Mouse (Mus musculus) neural tube, embryonic 11.5 days (tissue): ENCODE results near the gene Dtx3l. TPM values are rescaled to one million over a fixed set of nuclear protein-coding genes. Genes with fewer than 3 reads are reported as not detected.

Source experiments
- ATAC-seq: fragments of 200-750 bp; cut with Nextera tagmentation; 2 replicates; pipeline ENCODE4 v1.8.0; 2017; ENCODE audit warnings: moderate number of reproducible peaks, mild to moderate bottlenecking, moderate TSS enrichment, moderate library complexity; ENCODE audit not compliant: insufficient read depth, low FRiP score, low TSS enrichment
- DNase-seq: peaks from one replicate; pipeline ENCODE4 v3.0.0-alpha.2; 2015; ENCODE audit warnings: low spot score
- H3K27ac ChIP-seq: fragments of 300-500 bp; sonication (generic); 2 replicates; pipeline ENCODE4 v1.5.1; 2014; ENCODE audit warnings: low read depth, mild to moderate bottlenecking, low read length
- H3K27me3 ChIP-seq: fragments of 300-500 bp; sonication (generic); 2 replicates; pipeline ENCODE4 v1.6.1; 2014; ENCODE audit warnings: mild to moderate bottlenecking, low read length, mixed read lengths; ENCODE audit not compliant: control insufficient read depth, insufficient read depth
- H3K36me3 ChIP-seq: fragments of 300-500 bp; sonication (generic); 2 replicates; pipeline ENCODE4 v1.6.1; 2014; ENCODE audit warnings: mild to moderate bottlenecking, low read length, moderate library complexity, mixed read lengths; ENCODE audit not compliant: control insufficient read depth, insufficient read depth
- H3K4me1 ChIP-seq: fragments of 300-500 bp; sonication (generic); 2 replicates; pipeline ENCODE4 v1.6.1; 2014; ENCODE audit warnings: low read length, mixed read lengths; ENCODE audit not compliant: control insufficient read depth, insufficient read depth
- H3K4me2 ChIP-seq: fragments of 300-500 bp; sonication (generic); 2 replicates; pipeline ENCODE4 v1.6.1; 2014; ENCODE audit warnings: low read depth, mild to moderate bottlenecking, moderate library complexity
- H3K4me3 ChIP-seq: fragments of 300-500 bp; sonication (generic); 2 replicates; pipeline ENCODE4 v1.5.1; 2014; ENCODE audit warnings: low read depth, low read length
- H3K9ac ChIP-seq: fragments of 300-500 bp; sonication (generic); 2 replicates; pipeline ENCODE4 v1.6.1; 2014; ENCODE audit warnings: mild to moderate bottlenecking, low read length
- H3K9me3 ChIP-seq: fragments of 300-500 bp; sonication (generic); 2 replicates; pipeline ENCODE4 v1.6.1; 2016; ENCODE audit warnings: low read length; ENCODE audit not compliant: control insufficient read depth
- WGBS: fragments of 180-500 bp; shearing (Covaris S2); extraction: QIAGEN DNeasy Blood & Tissue Kit; methylation state at CpG from one replicate; pipeline ENCODE4 v1.1.7; 2014; 5-methylcytosine and 5-hydroxymethylcytosine counted together
- polyA plus RNA-seq: library from polyadenylated mRNA; unstranded; fragments of >200 nt; fragmentation: Nextera tagmentation; extraction: Ambion mirVana; gene quantifications from 2 replicates; pipeline ENCODE4 v1.2.1, GENCODE M21; 2014

Dtx3l gene
- polyA plus RNA-seq, 1 experiment from 2014 or later: 3.2 TPM

GRCm38 (mm10) chr16:35918721-35919543 lies 20.0 kb downstream of the Dtx3l start:
- no peaks in the 10 kb centered on the region for H3K4me1 ChIP-seq
- no peak overlapping the region for H3K4me3 ChIP-seq
- no peaks in the 10 kb centered on the region for H3K9me3 ChIP-seq
- no peaks in the 10 kb centered on the region for H3K36me3 ChIP-seq
- 80% methylated on average over 6 of the region's 6 CpGs for WGBS
- H3K4me2 ChIP-seq: no peak overlapping the region
- H3K27ac ChIP-seq: no peak overlapping the region
- DNase-seq: no peak
- H3K27me3 ChIP-seq: no peaks in the 10 kb centered on the region
- ATAC-seq: no peak
- no peak overlapping the region for H3K9ac ChIP-seq

- no peak for DNase-seq
- H3K9ac ChIP-seq: no peak overlapping the region
- WGBS: 71% methylated on average over 5 of the region's 5 CpGs
- H3K4me1 ChIP-seq: no peaks in the 10 kb centered on the region
- H3K4me3 ChIP-seq: no peak overlapping the region
- no peaks in the 10 kb centered on the region for H3K27me3 ChIP-seq
- H3K9me3 ChIP-seq: no peaks in the 10 kb centered on the region
- H3K4me2 ChIP-seq: no peak overlapping the region
- ATAC-seq: no peak
- H3K27ac ChIP-seq: no peak overlapping the region
- no peaks in the 10 kb centered on the region for H3K36me3 ChIP-seq
Observed at GRCm38 (mm10) chr16:35914301-35914700, 24.6 kb downstream of the Dtx3l start.

- H3K4me1 ChIP-seq: no peaks in the 10 kb centered on the region
- WGBS: 78% methylated on average over 1 of the region's 1 CpGs
- ATAC-seq (no peak), DNase-seq (peak; percentile 20)
- H3K4me2 ChIP-seq: no peak overlapping the region
- H3K27ac ChIP-seq: no peak overlapping the region
- no peak overlapping the region for H3K9ac ChIP-seq
- H3K4me3 ChIP-seq: no peak overlapping the region
- no peaks in the 10 kb centered on the region for H3K9me3 ChIP-seq
- no peaks in the 10 kb centered on the region for H3K27me3 ChIP-seq
- H3K36me3 ChIP-seq: no peaks in the 10 kb centered on the region
Observed at GRCm38 (mm10) chr16:35913526-35913925, 25.4 kb downstream of the Dtx3l start.

GRCm38 (mm10) chr16:35911449-35911848 lies 27.5 kb downstream of the Dtx3l start:
- ATAC-seq (no peak), DNase-seq (no peak)
- WGBS: 86% methylated on average over 3 of the region's 3 CpGs
- H3K4me2 ChIP-seq: no peak overlapping the region
- H3K27ac ChIP-seq: no peak overlapping the region
- no peaks in the 10 kb centered on the region for H3K9me3 ChIP-seq
- no peaks in the 10 kb centered on the region for H3K36me3 ChIP-seq
- no peak overlapping the region for H3K9ac ChIP-seq
- H3K4me1 ChIP-seq: no peaks in the 10 kb centered on the region
- H3K4me3 ChIP-seq: no peak overlapping the region
- H3K27me3 ChIP-seq: no peaks in the 10 kb centered on the region

- no peaks in the 10 kb centered on the region for H3K27me3 ChIP-seq
- H3K36me3 ChIP-seq: no peaks in the 10 kb centered on the region
- H3K4me2 ChIP-seq: no peak overlapping the region
- H3K4me1 ChIP-seq: no peaks in the 10 kb centered on the region
- H3K27ac ChIP-seq: no peak overlapping the region
- H3K9me3 ChIP-seq: no peaks in the 10 kb centered on the region
- no peak overlapping the region for H3K4me3 ChIP-seq
- ATAC-seq (no peak), DNase-seq (no peak)
- no peak overlapping the region for H3K9ac ChIP-seq
- WGBS: 71% methylated on average over 4 of the region's 4 CpGs
Observed at GRCm38 (mm10) chr16:35907432-35908201, 31.3 kb downstream of the Dtx3l start.

GRCm38 (mm10) chr16:35906887-35907286 lies 32.1 kb downstream of the Dtx3l start:
- no peaks in the 10 kb centered on the region for H3K4me1 ChIP-seq
- H3K9me3 ChIP-seq: no peaks in the 10 kb centered on the region
- DNase-seq (no peak), ATAC-seq (no peak)
- no peaks in the 10 kb centered on the region for H3K27me3 ChIP-seq
- H3K27ac ChIP-seq: no peak overlapping the region
- H3K36me3 ChIP-seq: no peaks in the 10 kb centered on the region
- H3K4me2 ChIP-seq: no peak overlapping the region
- no peak overlapping the region for H3K4me3 ChIP-seq
- WGBS: 85% methylated on average over 7 of the region's 7 CpGs
- no peak overlapping the region for H3K9ac ChIP-seq

GRCm38 (mm10) chr16:35905819-35906485 lies 33.0 kb downstream of the Dtx3l start:
- H3K9me3 ChIP-seq: no peaks in the 10 kb centered on the region
- WGBS: 88% methylated on average over 6 of the region's 6 CpGs
- no peaks in the 10 kb centered on the region for H3K27me3 ChIP-seq
- H3K27ac ChIP-seq: no peak overlapping the region
- DNase-seq (no peak), ATAC-seq (no peak)
- no peak overlapping the region for H3K4me3 ChIP-seq
- H3K9ac ChIP-seq: no peak overlapping the region
- no peak overlapping the region for H3K4me2 ChIP-seq
- H3K4me1 ChIP-seq: no peaks in the 10 kb centered on the region
- H3K36me3 ChIP-seq: no peaks in the 10 kb centered on the region

GRCm38 (mm10) chr16:35905355-35905754 lies 33.6 kb downstream of the Dtx3l start:
- H3K27ac ChIP-seq: no peak overlapping the region
- 91% methylated on average over 3 of the region's 3 CpGs for WGBS
- H3K4me2 ChIP-seq: no peak overlapping the region
- H3K27me3 ChIP-seq: no peaks in the 10 kb centered on the region
- ATAC-seq (no peak), DNase-seq (no peak)
- H3K9ac ChIP-seq: no peak overlapping the region
- no peaks in the 10 kb centered on the region for H3K9me3 ChIP-seq
- no peak overlapping the region for H3K4me3 ChIP-seq
- no peaks in the 10 kb centered on the region for H3K4me1 ChIP-seq
- no peaks in the 10 kb centered on the region for H3K36me3 ChIP-seq
